Mouse (Mus musculus) CH12.LX (cell line): ENCODE measurements at regions not wholly inside any gene's neighbourhood (a gene's known extent, or its start where the extent isn't known, plus 50 kb on each side); places are given as distances from the start of the nearest gene placed in this dataset.

Source experiments
- DNase-seq: peaks from one replicate; pipeline ENCODE4 v3.0.0-alpha.2; 2013; ENCODE audit errors: extremely low read depth
- H3K27ac ChIP-seq: 2 replicates; pipeline ENCODE4 v1.5.1; 2012; ENCODE audit warnings: low read depth, mild to moderate bottlenecking, control low read depth, moderate library complexity; ENCODE audit not compliant: insufficient read depth
- H3K27me3 ChIP-seq: replicated peaks from 2 replicates; pipeline ENCODE3; 2012; ENCODE audit warnings: inconsistent platforms
- H3K36me3 ChIP-seq, 2 experiments: replicated peaks in 1 of 2; 2 replicates each; pipeline versions ENCODE3 to v1.6.1; 2012; ENCODE audit warnings: inconsistent platforms in 1 of 2, low read length in 1 of 2, mild to moderate bottlenecking in 1 of 2, mixed read lengths in 1 of 2, moderate library complexity in 1 of 2; ENCODE audit not compliant: control insufficient read depth in 1 of 2, insufficient read depth in 1 of 2
- H3K4me1 ChIP-seq, 2 experiments: 2 replicates each; pipeline ENCODE4 v1.6.1; 2012; ENCODE audit warnings: inconsistent platforms in 1 of 2, moderate library complexity in 1 of 2; ENCODE audit not compliant: insufficient read depth in 2 of 2, control insufficient read depth in 1 of 2
- H3K4me2 ChIP-seq: 2 replicates; pipeline ENCODE4 v1.6.1; 2012; ENCODE audit warnings: low read depth, mild to moderate bottlenecking, control low read depth; ENCODE audit not compliant: poor library complexity, insufficient read depth, severe bottlenecking
- H3K4me3 ChIP-seq, 3 experiments: fragments of 150-350 bp in 1 of 3; sonication (generic) in 1 of 3; replicated peaks in 1 of 3; 2 replicates each; pipeline versions ENCODE3 to v1.5.1; 2011 to 2012; ENCODE audit warnings: low read depth in 2 of 3, low read length in 2 of 3, mild to moderate bottlenecking in 2 of 3, moderate library complexity in 2 of 3, control low read depth in 1 of 3, improper control_type of control experiment in 1 of 3, inconsistent platforms in 1 of 3, mixed read lengths in 1 of 3; ENCODE audit not compliant: poor library complexity in 1 of 3
- H3K79me2 ChIP-seq: replicated peaks from 2 replicates; pipeline ENCODE4 v1.6.1; 2012; ENCODE audit warnings: mild to moderate bottlenecking, moderate library complexity; ENCODE audit not compliant: control insufficient read depth, poor library complexity, insufficient read depth, severe bottlenecking; ENCODE audit errors: extremely low read depth
- H3K9ac ChIP-seq: 2 replicates; pipeline ENCODE4 v1.6.1; 2012; ENCODE audit warnings: low read depth, mild to moderate bottlenecking, control low read depth, moderate library complexity; ENCODE audit not compliant: insufficient read depth
- H3K9me3 ChIP-seq: replicated peaks from 2 replicates; pipeline ENCODE3; 2012; ENCODE audit warnings: low read length, inconsistent platforms, mixed read lengths
- BHLHE40 ChIP-seq: IDR thresholded peaks from 2 replicates; pipeline ENCODE4 v1.6.1; 2011; ENCODE audit warnings: mild to moderate bottlenecking, low read depth, low read length, improper control_type of control experiment
- CHD1 ChIP-seq: IDR thresholded peaks from 2 replicates; pipeline ENCODE4 v1.6.1; 2012; ENCODE audit warnings: low read depth, low read length, improper control_type of control experiment, inconsistent platforms
- CHD2 ChIP-seq: IDR thresholded peaks from 2 replicates; pipeline ENCODE4 v1.6.1; 2011; ENCODE audit warnings: low read length, improper control_type of control experiment
- E2F4 ChIP-seq: IDR thresholded peaks from 2 replicates; pipeline ENCODE4 v1.6.1; 2011; ENCODE audit warnings: low read depth, low read length, improper control_type of control experiment; ENCODE audit not compliant: insufficient replicate concordance
- ELF1 ChIP-seq: IDR thresholded peaks from 2 replicates; pipeline ENCODE4 v1.6.1; 2014; ENCODE audit warnings: low read depth, mild to moderate bottlenecking, inconsistent platforms, low read length, improper control_type of control experiment
- EP300 ChIP-seq: IDR thresholded peaks from 2 replicates; pipeline ENCODE4 v1.6.1; 2011; ENCODE audit warnings: low read length, improper control_type of control experiment
- IRF4 ChIP-seq: IDR thresholded peaks from 2 replicates; pipeline ENCODE4 v1.6.1; 2014; ENCODE audit warnings: low read depth, mild to moderate bottlenecking, inconsistent platforms, low read length, improper control_type of control experiment
- JUN ChIP-seq: IDR thresholded peaks from 2 replicates; pipeline ENCODE4 v1.6.1; 2011; ENCODE audit warnings: low read depth, mild to moderate bottlenecking, low read length, improper control_type of control experiment, moderate library complexity; ENCODE audit not compliant: insufficient read depth
- JUND ChIP-seq: conservative IDR thresholded peaks from 2 replicates; pipeline ENCODE4 v1.6.1; 2011; ENCODE audit warnings: low read depth, low read length, improper control_type of control experiment
- KAT2A ChIP-seq: IDR thresholded peaks from 2 replicates; pipeline ENCODE4 v1.6.1; 2012; ENCODE audit warnings: low read length, improper control_type of control experiment, inconsistent platforms; ENCODE audit not compliant: insufficient replicate concordance
- MAFK ChIP-seq: IDR thresholded peaks from 2 replicates; pipeline ENCODE4 v1.6.1; 2011; ENCODE audit warnings: low read length, improper control_type of control experiment; ENCODE audit not compliant: insufficient replicate concordance
- MAX ChIP-seq: IDR thresholded peaks from 2 replicates; pipeline ENCODE4 v1.6.1; 2011; ENCODE audit warnings: low read length, improper control_type of control experiment
- MAZ ChIP-seq: IDR thresholded peaks from 2 replicates; pipeline ENCODE4 v1.6.1; 2012; ENCODE audit warnings: low read depth, mild to moderate bottlenecking, inconsistent platforms, low read length, improper control_type of control experiment, moderate library complexity
- MEF2A ChIP-seq: IDR thresholded peaks from 2 replicates; pipeline ENCODE4 v1.6.1; 2014; ENCODE audit warnings: low read depth, mild to moderate bottlenecking, inconsistent platforms, low read length, improper control_type of control experiment, borderline replicate concordance
- MXI1 ChIP-seq: IDR thresholded peaks from 2 replicates; pipeline ENCODE4 v1.6.1; 2011; ENCODE audit warnings: mild to moderate bottlenecking, low read depth, low read length, improper control_type of control experiment
- NELFE ChIP-seq: IDR thresholded peaks from 2 replicates; pipeline ENCODE4 v1.6.1; 2011; ENCODE audit warnings: low read depth, low read length, improper control_type of control experiment
- PAX5 ChIP-seq: IDR thresholded peaks from 2 replicates; pipeline ENCODE4 v1.6.1; 2012; ENCODE audit warnings: low read length, inconsistent platforms, mixed read lengths
- POLR2AphosphoS2 ChIP-seq: IDR thresholded peaks from 2 replicates; pipeline ENCODE4 v1.6.1; 2011; ENCODE audit warnings: low read depth, low read length, improper control_type of control experiment
- RAD21 ChIP-seq: IDR thresholded peaks from 2 replicates; pipeline ENCODE4 v1.6.1; 2011; ENCODE audit warnings: low read depth, mild to moderate bottlenecking, low read length, improper control_type of control experiment, moderate library complexity
- SIN3A ChIP-seq: IDR thresholded peaks from 2 replicates; pipeline ENCODE4 v1.6.1; 2012; ENCODE audit warnings: low read length, improper control_type of control experiment, inconsistent platforms
- USF1 ChIP-seq: IDR thresholded peaks from 2 replicates; pipeline ENCODE4 v1.6.1; 2014; ENCODE audit warnings: low read depth, mild to moderate bottlenecking, inconsistent platforms, low read length, improper control_type of control experiment
- USF2 ChIP-seq: conservative IDR thresholded peaks from 2 replicates; pipeline ENCODE4 v1.6.1; 2011; ENCODE audit warnings: low read depth, low read length, improper control_type of control experiment
- ZKSCAN1 ChIP-seq: IDR thresholded peaks from 2 replicates; pipeline ENCODE4 v1.6.1; 2012; ENCODE audit warnings: low read depth, inconsistent platforms, low read length, improper control_type of control experiment, borderline replicate concordance
- ZMIZ1 ChIP-seq: IDR thresholded peaks from 2 replicates; pipeline ENCODE4 v1.6.1; 2012; ENCODE audit warnings: low read depth, mild to moderate bottlenecking, inconsistent platforms, low read length, improper control_type of control experiment
- ZNF384 ChIP-seq: IDR thresholded peaks from 2 replicates; pipeline ENCODE4 v1.6.1; 2012; ENCODE audit warnings: low read depth, low read length, improper control_type of control experiment, inconsistent platforms
- dilution Hi-C: fragments of 300-500 bp; cut with MboI; formaldehyde crosslinking; loops from 2 replicates; pipeline ENCODE4 v1.14.3; 2020; ENCODE audit warnings: low sequenced_read_pairs; ENCODE audit not compliant: extremely low pct_unique_long_range_greater_than_20kb, extremely low pct_ligation_motif_present
- in situ Hi-C: fragments of 300-500 bp; cut with MboI; formaldehyde crosslinking; loops from 3 replicates; pipeline ENCODE4 v1.14.3; 2019; ENCODE audit warnings: low sequenced_read_pairs, low pct_ligation_motif_present, low pct_unique_long_range_greater_than_20kb, mixed read lengths

- H3K4me1 ChIP-seq: no peaks in the 10 kb centered on the region
- dilution Hi-C loops: no loop called here
- TF ChIP-seq ZMIZ1 (no peak), JUND (no peak), BHLHE40 (no peak), NELFE (no peak), CHD1 (no peak), MAX (no peak), JUN (no peak)
- TF ChIP-seq, all 38 proteins: peak for 0
- H3K9me3 ChIP-seq: no peaks in the 10 kb centered on the region
- no peak overlapping the region for H3K4me2 ChIP-seq
- H3K79me2 ChIP-seq: no peaks in the 10 kb centered on the region
- in situ Hi-C loops: no loop called here
- no peak overlapping the region for H3K4me3 ChIP-seq
- no peaks in the 10 kb centered on the region for H3K36me3 ChIP-seq
- DNase-seq: no peak
- H3K27ac ChIP-seq: no peak overlapping the region
- peaks cover 91% of the 10 kb centered on the region for H3K27me3 ChIP-seq
- H3K9ac ChIP-seq: no peak overlapping the region
Measured at GRCm38 (mm10) chr6:117104463-117104862, 63.9 kb upstream of the Cxcl12 start.

- Histone ChIP-seq H3K79me2 (no peaks in the 10 kb centered on the region), H3K4me2 (no peak overlapping the region), H3K27ac (no peak overlapping the region), H3K4me1 (no peaks in the 10 kb centered on the region), H3K9me3 (no peaks in the 10 kb centered on the region), H3K27me3 (peaks cover 90% of the 10 kb centered on the region), H3K4me3 (no peak overlapping the region), H3K36me3 (no peaks in the 10 kb centered on the region), H3K9ac (no peak overlapping the region)
- in situ Hi-C loops (no loop called here), dilution Hi-C loops (no loop called here)
- no peak for DNase-seq
- TF ChIP-seq ZKSCAN1: no peak
- no peak for TF ChIP-seq ZNF384
- no peak for TF ChIP-seq CHD1
- no peak for TF ChIP-seq ELF1
Measured at GRCm38 (mm10) chr6:117105182-117105589, 63.1 kb upstream of the Cxcl12 start.

- dilution Hi-C loops: no loop called here
- H3K4me2 ChIP-seq: no peak overlapping the region
Measured at GRCm38 (mm10) chr6:117110291-117110690, 58.0 kb upstream of the Cxcl12 start.

More at GRCm38 (mm10) chr6:117110291-117110690, 58.0 kb upstream of the Cxcl12 start:
- DNase-seq: no peak
- Histone ChIP-seq H3K9me3 (no peaks in the 10 kb centered on the region), H3K4me1 (no peaks in the 10 kb centered on the region), H3K79me2 (no peaks in the 10 kb centered on the region), H3K9ac (no peak overlapping the region), H3K27ac (no peak overlapping the region), H3K27me3 (peaks cover 86% of the 10 kb centered on the region), H3K36me3 (no peaks in the 10 kb centered on the region), H3K4me3 (no peak overlapping the region)
- TF ChIP-seq KAT2A: no peak
- no peak for TF ChIP-seq IRF4
- TF ChIP-seq E2F4: no peak
- TF ChIP-seq MEF2A: no peak
- no peak for TF ChIP-seq POLR2AphosphoS2
- TF ChIP-seq MXI1: no peak
- no peak for TF ChIP-seq RAD21
- no peak for TF ChIP-seq USF1
- TF ChIP-seq ELF1: no peak
- TF ChIP-seq CHD2: no peak
- TF ChIP-seq MAFK: no peak
- TF ChIP-seq ZNF384: no peak
- TF ChIP-seq BHLHE40: no peak
- TF ChIP-seq MAZ: no peak
- no peak for TF ChIP-seq EP300
- no peak for TF ChIP-seq SIN3A
- no peak for TF ChIP-seq PAX5
- TF ChIP-seq USF2: no peak
- TF ChIP-seq MAX: no peak
- in situ Hi-C loops: no loop called here
